Mouse (Mus musculus) hindbrain, embryonic 14.5 days (tissue): ENCODE measurements at regions not wholly inside any gene's neighbourhood (a gene's known extent, or its start where the extent isn't known, plus 50 kb on each side); places are given as distances from the start of the nearest gene placed in this dataset.

Experiments
- ATAC-seq: fragments of 200-750 bp; cut with Nextera tagmentation; 2 replicates; pipeline ENCODE4 v1.8.0; 2017; ENCODE audit warnings: moderate number of reproducible peaks, mild to moderate bottlenecking, moderate TSS enrichment, moderate library complexity; ENCODE audit not compliant: low FRiP score
- DNase-seq: peaks from one replicate; pipeline ENCODE4 v3.0.0-alpha.2; 2015; ENCODE audit warnings: low spot score
- H3K27ac ChIP-seq: fragments of 300-500 bp; sonication (generic); 2 replicates; pipeline ENCODE4 v1.5.1; 2014; ENCODE audit warnings: mild to moderate bottlenecking, moderate library complexity
- H3K27me3 ChIP-seq: fragments of 300-500 bp; sonication (generic); 2 replicates; pipeline ENCODE4 v1.6.1; 2014; ENCODE audit warnings: mild to moderate bottlenecking, low read length, mixed read lengths; ENCODE audit not compliant: control insufficient read depth, insufficient read depth
- H3K36me3 ChIP-seq: fragments of 300-500 bp; sonication (generic); replicated peaks from 2 replicates; pipeline ENCODE4 v1.6.1; 2014; ENCODE audit not compliant: control insufficient read depth, insufficient read depth
- H3K4me1 ChIP-seq: fragments of 300-500 bp; sonication (generic); replicated peaks from 2 replicates; pipeline ENCODE4 v1.6.1; 2014; ENCODE audit warnings: antibody characterized with exemption, low read length, mixed read lengths; ENCODE audit not compliant: control insufficient read depth, insufficient read depth
- H3K4me2 ChIP-seq: fragments of 300-500 bp; sonication (generic); replicated peaks from 2 replicates; pipeline ENCODE4 v1.6.1; 2014; ENCODE audit warnings: mild to moderate bottlenecking, moderate library complexity
- H3K4me3 ChIP-seq: fragments of 300-500 bp; sonication (generic); replicated peaks from 2 replicates; pipeline ENCODE4 v1.5.1; 2014; ENCODE audit warnings: mild to moderate bottlenecking, low read length
- H3K9ac ChIP-seq: fragments of 300-500 bp; sonication (generic); 2 replicates; pipeline ENCODE4 v1.6.1; 2014
- H3K9me3 ChIP-seq: fragments of 300-500 bp; sonication (generic); 2 replicates; pipeline ENCODE4 v1.6.1; 2016; ENCODE audit warnings: low read length; ENCODE audit not compliant: control insufficient read depth
- WGBS: fragments of 180-500 bp; shearing (Covaris S2); extraction: QIAGEN DNeasy Blood & Tissue Kit; methylation state at CpG from one replicate; pipeline ENCODE4 v1.1.7; 2014; 5-methylcytosine and 5-hydroxymethylcytosine counted together

DNA sequence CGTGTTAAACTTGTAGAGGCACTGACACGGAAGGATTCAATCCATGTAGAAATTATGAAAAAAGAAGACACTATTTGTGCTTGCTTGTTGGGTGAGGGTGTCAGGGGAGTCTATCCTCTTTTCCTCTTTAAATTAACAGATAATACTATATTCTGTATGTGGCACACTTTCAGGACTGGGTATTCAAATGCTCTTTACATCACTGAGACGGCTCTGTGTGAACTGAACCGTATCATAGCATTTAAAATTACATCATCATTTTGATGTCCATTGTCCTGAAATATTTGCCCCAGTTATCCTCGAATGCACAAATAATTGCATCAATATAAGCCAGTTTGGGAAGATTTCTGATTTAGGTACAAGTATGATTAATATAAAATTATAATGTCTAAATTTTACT is 478.2 kb downstream of the Ptprc start:
- ATAC-seq, result no peak
- WGBS, result 36% methylated on average over 5 of the region's 5 CpGs
- no peak for DNase-seq
- Histone ChIP-seq H3K4me1 (0 out of 2 replicates have a peak, but pooled peaks cover 7% of the 10 kb centered on the region), H3K27me3 (no peaks in the 10 kb centered on the region), H3K36me3 (no peaks in the 10 kb centered on the region), H3K4me2 (no peak overlapping the region), H3K4me3 (no peak overlapping the region), H3K9ac (no peak overlapping the region), H3K27ac (no peak overlapping the region; the same call in 1 of the 2 replicates), H3K9me3 (no peaks in the 10 kb centered on the region)

DNA sequence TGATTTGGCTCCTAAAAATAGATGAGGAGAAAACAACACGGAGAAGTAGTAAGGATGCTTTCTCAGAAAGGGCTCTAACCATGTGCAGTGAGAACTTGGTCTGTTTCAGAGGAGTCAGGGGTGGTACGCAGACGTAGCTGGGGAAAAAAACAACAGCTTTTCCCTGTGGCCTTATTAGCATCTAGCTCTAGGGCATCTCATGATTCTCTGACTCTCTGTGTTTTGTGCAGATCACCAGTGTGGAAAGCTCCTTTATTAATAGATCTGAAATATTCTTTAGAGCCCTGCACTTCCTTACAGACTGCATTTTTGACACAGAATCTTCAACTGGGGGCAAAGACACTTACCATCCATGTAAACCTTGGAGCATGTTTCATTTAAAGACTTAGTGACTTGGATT is 478.7 kb downstream of the Ptprc start:
- no peak overlapping the region; the same call in 1 of the 2 replicates for H3K27ac ChIP-seq
- no peak for DNase-seq

DNA sequence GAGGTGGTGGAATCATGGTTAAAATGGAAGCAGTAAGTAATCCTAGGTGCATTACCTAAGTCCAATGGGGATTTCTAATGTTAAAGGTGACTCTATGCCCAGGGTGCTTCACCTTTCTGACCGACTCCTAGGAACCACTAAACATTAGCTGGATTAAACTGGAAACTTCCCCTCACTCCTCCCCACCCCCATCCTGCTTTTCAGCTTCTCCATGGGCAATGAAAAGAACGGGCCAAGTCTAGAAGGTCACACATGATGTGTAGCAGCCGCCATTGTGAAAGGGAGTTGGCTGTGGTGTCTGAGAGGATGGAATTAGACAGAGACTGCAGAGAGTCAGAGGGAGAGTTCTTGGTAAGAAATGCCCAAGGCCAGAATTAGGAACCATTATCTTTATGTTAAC is 479.8 kb downstream of the Ptprc start:
- DNase-seq (no peak), ATAC-seq (no peak)
- Histone ChIP-seq H3K9me3 (no peaks in the 10 kb centered on the region), H3K9ac (no peak overlapping the region), H3K27me3 (no peaks in the 10 kb centered on the region), H3K4me1 (0 out of 2 replicates have a peak, but pooled peaks cover 7% of the 10 kb centered on the region), H3K36me3 (no peaks in the 10 kb centered on the region), H3K27ac (no peak overlapping the region), H3K4me3 (no peak overlapping the region), H3K4me2 (no peak overlapping the region)
- WGBS, result 58% methylated on average over 3 of the region's 3 CpGs

More for the DNA sequence above, 478.7 kb downstream of the Ptprc start:
- Histone ChIP-seq H3K4me3 (no peak overlapping the region), H3K4me2 (no peak overlapping the region), H3K36me3 (no peaks in the 10 kb centered on the region), H3K4me1 (0 out of 2 replicates have a peak, but pooled peaks cover 7% of the 10 kb centered on the region), H3K9ac (no peak overlapping the region), H3K27me3 (no peaks in the 10 kb centered on the region), H3K9me3 (no peaks in the 10 kb centered on the region)
- no peak for ATAC-seq
- 21% methylated on average over 3 of the region's 3 CpGs for WGBS

DNA sequence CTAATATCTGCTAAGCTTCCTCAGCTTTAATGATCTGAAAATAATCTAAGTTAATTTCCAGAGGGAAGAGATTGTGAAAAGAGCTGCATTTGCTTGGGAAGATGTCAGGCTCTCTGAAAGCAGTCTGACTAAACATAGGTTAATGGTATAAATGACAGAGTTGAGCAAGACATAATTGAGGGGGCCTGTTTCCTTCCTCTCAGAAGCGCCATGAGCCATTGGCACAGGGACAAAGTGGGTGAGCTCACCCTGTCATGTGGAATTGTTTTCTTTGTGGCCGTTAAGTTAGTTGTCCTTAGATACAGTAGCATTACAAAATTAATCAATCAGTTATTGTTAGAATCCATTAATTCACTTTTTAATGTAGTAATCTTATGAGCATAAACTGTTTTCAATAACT is 483.0 kb downstream of the Ptprc start:
- ATAC-seq (no peak), DNase-seq (no peak)
- no peaks in the 10 kb centered on the region for H3K36me3 ChIP-seq
- H3K27me3 ChIP-seq, result no peaks in the 10 kb centered on the region
- H3K27ac ChIP-seq, result no peak overlapping the region
- 0 out of 2 replicates have a peak, but pooled peaks cover 7% of the 10 kb centered on the region for H3K4me1 ChIP-seq
- H3K4me3 ChIP-seq, result no peak overlapping the region
- H3K4me2 ChIP-seq, result no peak overlapping the region
- no peak overlapping the region for H3K9ac ChIP-seq
- WGBS, result 67% methylated on average over 2 of the region's 2 CpGs
- no peaks in the 10 kb centered on the region for H3K9me3 ChIP-seq

DNA sequence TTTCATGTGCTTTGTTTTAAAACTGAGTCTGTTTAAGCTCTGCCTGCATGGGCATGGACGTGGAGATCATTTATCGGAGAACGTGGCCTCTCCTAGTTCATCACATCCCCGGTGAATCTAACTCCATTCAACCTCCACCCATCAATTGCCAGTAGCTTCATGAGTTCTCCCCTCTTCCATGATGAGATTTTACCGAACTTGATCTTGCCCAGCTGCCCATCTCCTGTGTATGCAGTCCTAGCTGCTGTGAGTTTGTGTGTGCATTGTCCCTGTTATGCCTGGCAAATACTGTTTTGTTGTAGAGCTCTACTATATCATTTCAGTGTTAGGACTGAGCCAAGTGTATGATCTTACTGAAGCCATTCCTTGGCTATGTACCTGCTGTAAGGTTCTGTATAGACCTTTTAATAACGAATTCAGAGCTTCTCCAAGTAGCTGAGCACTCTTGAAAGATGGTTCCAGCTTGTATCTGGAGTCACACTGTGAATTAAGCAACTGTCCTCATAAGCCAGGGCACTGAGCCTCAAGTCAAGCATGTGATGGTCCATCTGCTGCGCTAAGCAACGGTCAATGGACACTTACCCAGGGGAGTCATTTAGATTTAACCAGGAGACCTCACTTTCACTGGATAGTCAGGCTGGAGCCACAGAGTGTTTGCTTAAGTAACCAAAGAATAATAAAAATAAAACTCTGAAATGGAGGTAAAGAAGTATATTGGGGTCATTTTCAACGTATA is 484.5 kb downstream of the Ptprc start:
- H3K36me3 ChIP-seq, result no peaks in the 10 kb centered on the region
- no peaks in the 10 kb centered on the region for H3K27me3 ChIP-seq
- DNase-seq (no peak), ATAC-seq (no peak)
- no peaks in the 10 kb centered on the region for H3K4me1 ChIP-seq
- H3K4me3 ChIP-seq, result no peak overlapping the region
- 84% methylated on average over 9 of the region's 9 CpGs for WGBS
- no peak overlapping the region for H3K27ac ChIP-seq
- no peak overlapping the region for H3K9ac ChIP-seq
- no peaks in the 10 kb centered on the region for H3K9me3 ChIP-seq
- no peak overlapping the region for H3K4me2 ChIP-seq

DNA sequence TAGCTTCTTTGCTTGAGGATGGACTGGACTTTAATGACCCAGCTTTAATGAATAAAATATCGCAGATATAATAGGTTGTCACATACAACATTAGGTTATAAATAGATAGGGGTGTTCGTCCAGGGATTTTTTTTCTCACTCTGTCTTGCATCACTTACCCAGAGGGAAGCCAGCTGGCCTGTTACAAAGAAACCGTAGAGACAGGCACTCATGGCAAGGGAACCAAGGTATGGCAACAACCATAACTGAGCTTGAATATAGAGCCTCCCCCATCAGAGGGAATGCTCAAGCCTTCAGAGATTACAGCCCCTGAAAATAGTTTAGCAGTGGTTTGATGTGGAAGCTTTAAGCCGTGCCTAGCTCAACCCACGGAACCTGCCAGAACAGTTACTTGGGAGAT is 504.9 kb downstream of the Ptprc start:
- Histone ChIP-seq H3K4me3 (no peak overlapping the region), H3K27ac (no peak overlapping the region), H3K36me3 (no peaks in the 10 kb centered on the region), H3K27me3 (no peaks in the 10 kb centered on the region), H3K4me2 (no peak overlapping the region), H3K9me3 (no peaks in the 10 kb centered on the region), H3K4me1 (no peaks in the 10 kb centered on the region), H3K9ac (no peak overlapping the region)
- no peak for DNase-seq
- WGBS, result 76% methylated on average over 5 of the region's 5 CpGs
- no peak for ATAC-seq

DNA sequence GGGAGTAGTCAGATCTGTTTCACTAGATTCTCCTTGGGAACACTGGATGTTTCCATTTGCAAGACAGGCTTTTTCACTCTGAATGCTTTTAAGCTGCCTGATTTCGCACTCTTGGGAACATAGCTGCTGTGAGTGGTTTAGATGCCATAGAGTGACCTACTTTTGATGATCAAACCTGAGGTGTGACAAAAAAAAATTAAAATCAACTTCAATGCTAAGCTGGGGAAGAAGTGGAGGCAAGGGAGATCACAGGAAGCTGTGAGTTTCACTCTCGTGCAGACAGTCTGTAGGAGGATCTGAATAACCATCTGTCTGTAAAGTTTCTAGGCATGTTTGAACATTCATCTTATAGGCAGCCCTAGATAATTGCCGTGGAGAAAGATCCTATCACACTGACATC is 505.7 kb downstream of the Ptprc start:
- Histone ChIP-seq H3K27me3 (no peaks in the 10 kb centered on the region), H3K4me1 (no peaks in the 10 kb centered on the region), H3K9ac (no peak overlapping the region), H3K4me3 (no peak overlapping the region), H3K9me3 (no peaks in the 10 kb centered on the region), H3K36me3 (no peaks in the 10 kb centered on the region), H3K4me2 (no peak overlapping the region), H3K27ac (no peak overlapping the region)
- ATAC-seq (no peak), DNase-seq (no peak)
- WGBS, result 80% methylated on average over 3 of the region's 3 CpGs

DNA sequence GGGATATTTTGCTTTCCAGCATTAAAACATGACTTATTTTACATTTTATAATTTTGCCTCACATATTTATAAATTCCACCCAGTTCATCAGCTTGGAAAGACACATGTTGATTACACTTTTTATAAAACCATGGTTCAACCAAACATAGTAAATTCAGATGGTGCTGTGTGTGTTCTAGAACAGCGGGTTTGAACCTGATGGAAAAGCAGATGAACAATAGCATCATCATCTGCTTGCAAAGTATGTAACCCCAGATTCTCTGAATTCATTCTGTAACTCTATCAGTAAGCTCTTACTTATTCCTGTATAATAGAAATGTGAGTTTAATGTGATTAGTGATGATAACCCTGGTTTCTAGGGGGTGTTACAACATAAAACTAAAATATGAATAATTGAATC is 517.4 kb downstream of the Ptprc start:
- ATAC-seq, result no peak
- Histone ChIP-seq H3K27me3 (no peaks in the 10 kb centered on the region), H3K4me2 (no peak overlapping the region), H3K4me3 (no peak overlapping the region), H3K9me3 (no peaks in the 10 kb centered on the region), H3K36me3 (no peaks in the 10 kb centered on the region), H3K27ac (no peak overlapping the region), H3K4me1 (0 out of 2 replicates have a peak, but pooled peaks cover 8% of the 10 kb centered on the region), H3K9ac (no peak overlapping the region)
- 89% methylated on average over 1 of the region's 1 CpGs for WGBS
- DNase-seq, result no peak

DNA sequence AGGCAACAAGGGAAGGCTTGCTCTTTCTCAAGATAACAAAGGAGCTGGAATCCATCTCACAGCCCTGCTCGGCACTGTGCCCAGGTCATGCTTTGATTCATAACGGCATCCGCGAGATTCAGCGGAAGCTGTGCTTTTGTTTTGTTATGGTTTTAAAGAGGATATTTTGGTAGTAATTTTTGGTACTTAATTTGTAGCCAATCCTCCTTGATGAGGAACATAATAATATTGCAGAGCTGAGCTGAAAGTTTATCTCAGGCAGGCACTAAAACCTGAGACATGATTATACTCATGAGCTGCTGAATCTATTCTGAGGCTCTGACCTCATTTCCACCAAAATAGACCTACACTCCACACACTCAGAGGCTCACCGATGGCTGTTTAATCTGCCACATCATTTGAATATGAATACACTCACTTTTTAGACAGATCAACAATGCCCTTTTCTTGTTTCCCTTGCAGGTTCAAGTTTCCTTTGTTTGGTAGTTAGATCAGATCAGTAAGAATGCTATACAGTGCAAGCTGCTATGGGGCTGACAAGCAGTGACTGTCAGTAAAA is 518.5 kb downstream of the Ptprc start:
- Histone ChIP-seq H3K27ac (peak overlapping the region; percentile 76), H3K4me3 (no peak overlapping the region), H3K27me3 (no peaks in the 10 kb centered on the region), H3K4me2 (peak overlapping the region; percentile 22), H3K9me3 (no peaks in the 10 kb centered on the region), H3K4me1 (0 out of 2 replicates have a peak, but pooled peaks cover 8% of the 10 kb centered on the region), H3K36me3 (no peaks in the 10 kb centered on the region), H3K9ac (0 out of 2 replicates have a peak overlapping the region, but pooled peaks have one; percentile 41)
- ATAC-seq, result peak; percentile 79
- DNase-seq, result peak; percentile 64
- 7% methylated on average over 6 of the region's 6 CpGs for WGBS
